Mouse (Mus musculus): ENCODE measurements at regions not wholly inside any gene's neighbourhood (a gene's known extent, or its start where the extent isn't known, plus 50 kb on each side); places are given as distances from the start of the nearest gene placed in this dataset.

GRCm38 (mm10) chr10:38269136-38269535 is 552.4 kb downstream of the Rfpl4b start:
- DNase-seq, result peak; percentile 23

- DNase-seq, result peak; percentile 8
These were observed 556.0 kb downstream of the Rfpl4b start for GRCm38 (mm10) chr10:38265564-38265963.

GRCm38 (mm10) chr10:38246821-38247220 is 574.8 kb downstream of the Rfpl4b start:
- peak; percentile 11 for DNase-seq

All from lung, postnatal 10 days (tissue).